Mouse (Mus musculus): Measurements from ENCODE around the gene AL732309.1.
A peak's percentile ranks its signal among the peaks of the same experiment; 100 is the strongest.

DNA sequence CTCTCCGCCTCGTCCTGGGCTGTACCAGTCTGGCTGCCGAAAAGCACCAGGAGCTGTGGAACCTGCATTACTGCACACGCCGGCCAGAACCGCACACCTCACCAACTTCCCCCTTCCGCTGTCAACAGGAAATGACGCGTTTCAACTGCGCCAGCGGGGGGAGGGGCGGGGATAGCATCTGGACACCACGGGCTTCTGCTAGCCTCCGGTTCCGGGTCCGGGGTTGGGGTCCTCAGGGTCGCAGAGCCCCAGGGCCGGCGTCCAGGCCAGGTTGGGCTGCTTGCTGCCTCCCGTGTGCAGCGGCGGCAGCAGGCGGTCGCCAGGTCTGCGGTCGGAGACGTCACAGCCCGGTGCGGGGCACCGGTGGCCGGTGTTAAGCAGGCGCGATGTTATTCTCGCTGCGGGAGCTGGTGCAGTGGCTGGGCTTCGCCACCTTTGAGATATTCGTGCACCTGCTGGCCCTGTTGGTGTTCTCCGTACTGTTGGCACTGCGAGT lies 8.7 kb upstream of the AL732309.1 start, which contains the start of gene Tmem203:
- TF ChIP-seq POLR2A (IDR thresholded peaks at IDR 0.05; ENCODE audit: borderline replicate concordance, extremely low read depth, low read depth, low read length) (peak; percentile 84), CTCF (IDR thresholded peaks at IDR 0.05; ENCODE audit: insufficient read depth, low read length) (no peak)

Data from lung, adult 2 months (tissue).